Comparison of ENCODE assay signal across 14 mouse cellular contexts in genomic region chr3:152552641-152553040, GRCm38 (mm10).
DNase-seq lines count a peak whose midpoint lies in the region.
"Had no signal": no experiment of that assay in that cellular context is flagged by ENCODE, and none has a peak within 500 bp of the region (broad histone marks: within the 10 kb centered on the region; RNA-seq: fewer than 3 reads in every experiment).

No protein-coding gene starts in this region.

- peak; percentile 0 to 10 for DNase-seq in frontal cortex, adult 2 months (ENCODE audit: extremely low spot score in 1 of 2, low spot score in 1 of 2)
- no peak for DNase-seq in frontal cortex, postnatal 25 days (ENCODE audit: low spot score in 2 of 2)
- DNase-seq in layer of hippocampus, adult 11-12 months (ENCODE audit: low spot score), result peak; percentile 3
- DNase-seq in layer of hippocampus, postnatal 14 days (ENCODE audit: low spot score in 2 of 2), result no peak
- peak; percentile 35 for DNase-seq in Muller cell, postnatal 12 days (ENCODE audit: inconsistent ontology term)
- peak; percentile 75 for DNase-seq in retina, postnatal 1 day
- no peak for DNase-seq in lung, postnatal 14 days
- DNase-seq in adipocyte (ENCODE audit: low spot score), result no peak
- DNase-seq: adrenal gland, adult 8-10 months; adrenal gland, postnatal 25 days; cerebellum, adult 11-12 months; cerebellum, adult 9-10 months; gastrocnemius, postnatal 25 days; heart, adult 2 months had no signal

Comparison
In these comparisons a context has a peak if more than half of its experiments do, and no peak if none do; other contexts are left out.
1. DNase-seq: peak in frontal cortex, adult 2 months (2 of 2), layer of hippocampus, adult 11-12 months (single experiment), Muller cell, postnatal 12 days (single experiment) and retina, postnatal 1 day (single experiment); none in frontal cortex, postnatal 25 days (0 of 2), layer of hippocampus, postnatal 14 days (0 of 2), lung, postnatal 14 days (single experiment) and adipocyte (single experiment).